Mouse (Mus musculus) adipose tissue, adult 10 weeks (tissue): ENCODE measurements around the gene Ppargc1a. TPM values are rescaled to one million over a fixed set of nuclear protein-coding genes. Genes with fewer than 3 reads are reported as not detected.

Experiments used
- polyA plus RNA-seq: library from polyadenylated mRNA; stranded (reverse); fragments of 350-450 nt; fragmentation: Illumina TruSeq; extraction: RNeasy Lipid Tissue Mini Kit (QIAGEN cat#74804); gene quantifications from one replicate; pipeline ENCODE4 v1.2.3, GENCODE M21; 2014; ENCODE audit warnings: low read depth, low replicate concordance

Gene Ppargc1a
- 2.3 TPM for polyA plus RNA-seq

GRCm38 (mm10) chr5:51567659-51568058 is at the start of gene Ppargc1a:
TSS of gene Ppargc1a (minus strand) at chr5:51567726.

